Mouse (Mus musculus) hindbrain, postnatal 0 days (tissue): Measurements from ENCODE around the gene Nsf. TPM values are rescaled to one million over a fixed set of nuclear protein-coding genes. Genes with fewer than 3 reads are reported as not detected.
A peak's percentile ranks its signal among the peaks of the same experiment; 100 is the strongest.

ENCODE experiments used
- ATAC-seq: fragments of 200-750 bp; cut with Nextera tagmentation; 2 replicates; pipeline ENCODE4 v1.8.0; 2017; ENCODE audit warnings: mild to moderate bottlenecking, moderate TSS enrichment, moderate library complexity
- DNase-seq: peaks from one replicate; pipeline ENCODE4 v3.0.0-alpha.2; 2015; ENCODE audit warnings: low spot score
- H3K27ac ChIP-seq: fragments of 300-500 bp; sonication (generic); 2 replicates; pipeline ENCODE4 v1.5.1; 2014; ENCODE audit warnings: mild to moderate bottlenecking
- H3K27me3 ChIP-seq: fragments of 300-500 bp; sonication (generic); 2 replicates; pipeline ENCODE4 v1.6.1; 2014; ENCODE audit warnings: low read length, mixed read lengths; ENCODE audit not compliant: insufficient read depth
- H3K36me3 ChIP-seq: fragments of 300-500 bp; sonication (generic); 2 replicates; pipeline ENCODE4 v1.6.1; 2014; ENCODE audit warnings: low read length, mixed read lengths; ENCODE audit not compliant: insufficient read depth
- H3K4me1 ChIP-seq: fragments of 300-500 bp; sonication (generic); 2 replicates; pipeline ENCODE4 v1.6.1; 2014; ENCODE audit warnings: antibody characterized with exemption, low read length, mixed read lengths; ENCODE audit not compliant: insufficient read depth
- H3K4me2 ChIP-seq: fragments of 300-500 bp; sonication (generic); 2 replicates; pipeline ENCODE4 v1.6.1; 2014; ENCODE audit warnings: low read depth, mild to moderate bottlenecking, low read length, moderate library complexity, mixed read lengths
- H3K4me3 ChIP-seq: fragments of 300-500 bp; sonication (generic); 2 replicates; pipeline ENCODE4 v1.5.1; 2014; ENCODE audit warnings: low read length
- H3K9ac ChIP-seq: fragments of 300-500 bp; sonication (generic); replicated peaks from 2 replicates; pipeline ENCODE4 v1.6.1; 2014; ENCODE audit warnings: mild to moderate bottlenecking, low read length, moderate library complexity, mixed read lengths
- H3K9me3 ChIP-seq: fragments of 300-500 bp; sonication (generic); 2 replicates; pipeline ENCODE4 v1.6.1; 2016; ENCODE audit warnings: low read length, mixed read lengths
- CTCF ChIP-seq: IDR thresholded peaks from 2 replicates; pipeline ENCODE4 v1.5.1; 2016; ENCODE audit warnings: antibody characterized with exemption, control low read depth, low read depth
- WGBS: fragments of 180-500 bp; shearing (Covaris S2); extraction: QIAGEN DNeasy Blood & Tissue Kit; methylation state at CpG from one replicate; pipeline ENCODE4 v1.1.7; 2014; 5-methylcytosine and 5-hydroxymethylcytosine counted together
- polyA plus RNA-seq: library from polyadenylated mRNA; unstranded; fragments of >200 nt; fragmentation: Nextera tagmentation; extraction: Ambion mirVana; gene quantifications from 2 replicates; pipeline ENCODE4 v1.2.1, GENCODE M21; 2015
- total RNA-seq: library from RNA; depleted of rRNA; stranded (reverse); fragments of >200 nt; gene quantifications from 2 replicates; pipeline ENCODE4 v1.2.3, GENCODE M21; 2014

Gene Nsf
- total and polyA plus RNA-seq, 2 experiments from 2014 or later, result 143 to 230 TPM

DNA sequence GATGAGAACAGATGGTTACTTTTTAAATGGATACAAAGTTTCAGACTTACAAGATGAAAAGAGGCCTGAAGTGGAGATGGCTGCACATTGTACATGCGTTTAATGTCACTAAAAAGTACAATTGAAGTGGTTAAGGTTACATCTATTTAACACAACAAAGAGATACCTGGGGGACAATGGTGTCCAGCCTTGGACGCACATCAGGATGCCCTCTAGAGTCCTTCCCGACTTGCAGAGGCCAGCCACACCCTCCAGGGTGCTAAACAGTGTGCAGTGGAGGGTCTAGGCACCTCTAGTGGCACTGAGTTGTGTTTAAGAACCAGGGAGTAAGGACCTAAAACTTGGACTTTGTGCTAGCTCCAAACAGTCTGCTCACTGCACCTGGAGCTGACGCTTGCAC, 89.4 kb downstream of the Nsf start:
- Histone ChIP-seq H3K9me3 (no peaks in the 10 kb centered on the region), H3K27me3 (no peaks in the 10 kb centered on the region), H3K4me3 (no peak overlapping the region), H3K4me2 (no peak overlapping the region), H3K36me3 (peaks cover 20% of the 10 kb centered on the region; the same call in 1 of the 2 replicates), H3K27ac (no peak overlapping the region), H3K4me1 (no peaks in the 10 kb centered on the region), H3K9ac (no peak overlapping the region)
- DNase-seq, result no peak
- TF ChIP-seq CTCF, result no peak
- ATAC-seq, result no peak
- 77% methylated on average over 4 of the region's 4 CpGs for WGBS

DNA sequence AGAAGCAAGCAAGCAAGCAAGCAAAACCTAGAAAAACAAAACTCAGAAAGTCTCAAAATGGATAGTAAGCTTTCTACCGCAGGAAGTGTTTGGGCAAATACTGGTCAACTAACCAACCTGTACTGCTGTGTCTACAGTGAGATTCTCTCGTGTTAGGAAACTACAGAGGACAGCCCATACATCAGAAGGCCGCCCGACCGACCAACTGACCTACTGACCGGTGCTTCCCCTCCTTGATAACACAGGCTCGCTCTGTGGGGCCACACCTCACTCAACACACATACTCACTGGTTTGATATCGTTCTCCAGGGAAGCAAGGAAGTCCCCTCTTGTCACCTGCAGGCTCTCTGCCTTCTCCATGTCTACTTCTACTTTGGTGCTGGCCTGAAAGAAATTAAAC, 90.9 kb downstream of the Nsf start:
- Histone ChIP-seq H3K4me1 (no peaks in the 10 kb centered on the region), H3K27me3 (no peaks in the 10 kb centered on the region), H3K27ac (no peak overlapping the region), H3K4me3 (no peak overlapping the region), H3K9ac (no peak overlapping the region), H3K9me3 (no peaks in the 10 kb centered on the region), H3K4me2 (no peak overlapping the region), H3K36me3 (peaks cover 30% of the 10 kb centered on the region; the same call in 1 of the 2 replicates)
- no peak for DNase-seq
- 95% methylated on average over 8 of the region's 8 CpGs for WGBS
- TF ChIP-seq CTCF, result no peak
- ATAC-seq, result no peak

DNA sequence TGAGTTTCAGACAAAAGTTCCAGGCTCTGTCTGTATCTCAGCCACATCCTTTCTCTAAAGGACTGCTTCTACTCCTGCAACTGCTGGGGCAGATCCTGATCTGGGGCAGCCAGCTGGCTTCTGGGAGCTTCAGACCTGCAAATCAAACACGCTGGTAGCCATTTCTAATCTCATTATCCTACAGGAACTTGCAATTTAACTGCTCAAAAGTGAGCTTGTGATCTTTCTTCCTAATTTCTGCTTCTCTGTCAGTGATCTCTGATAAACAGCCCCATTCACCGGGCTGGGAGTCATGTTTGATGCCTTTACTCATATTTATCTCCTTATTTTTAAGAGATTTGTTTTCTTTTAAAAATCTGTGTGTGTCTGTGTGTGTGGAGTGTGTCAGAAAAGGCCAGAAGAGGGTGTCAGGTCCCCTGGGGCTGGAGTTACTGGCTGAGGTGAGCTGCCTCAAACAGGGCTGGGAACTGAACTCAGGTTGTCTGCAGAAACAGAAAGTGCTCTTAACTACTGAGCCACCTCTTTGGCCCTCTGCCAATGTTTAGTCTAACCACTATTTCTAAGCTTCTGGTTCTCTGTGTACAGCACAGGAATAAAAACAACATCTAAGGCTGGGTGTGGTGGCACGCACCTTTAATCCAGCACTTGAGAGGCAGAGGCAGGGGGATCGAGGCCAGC, 93.8 kb downstream of the Nsf start:
- Histone ChIP-seq H3K27ac (no peak overlapping the region), H3K4me3 (no peak overlapping the region), H3K36me3 (peaks cover 40% of the 10 kb centered on the region; the same call in 1 of the 2 replicates), H3K4me2 (no peak overlapping the region), H3K27me3 (no peaks in the 10 kb centered on the region), H3K9ac (no peak overlapping the region), H3K4me1 (no peaks in the 10 kb centered on the region), H3K9me3 (no peaks in the 10 kb centered on the region)
- no peak for TF ChIP-seq CTCF
- DNase-seq (peak; percentile 9), ATAC-seq (no peak)
- 83% methylated on average over 4 of the region's 4 CpGs for WGBS

DNA sequence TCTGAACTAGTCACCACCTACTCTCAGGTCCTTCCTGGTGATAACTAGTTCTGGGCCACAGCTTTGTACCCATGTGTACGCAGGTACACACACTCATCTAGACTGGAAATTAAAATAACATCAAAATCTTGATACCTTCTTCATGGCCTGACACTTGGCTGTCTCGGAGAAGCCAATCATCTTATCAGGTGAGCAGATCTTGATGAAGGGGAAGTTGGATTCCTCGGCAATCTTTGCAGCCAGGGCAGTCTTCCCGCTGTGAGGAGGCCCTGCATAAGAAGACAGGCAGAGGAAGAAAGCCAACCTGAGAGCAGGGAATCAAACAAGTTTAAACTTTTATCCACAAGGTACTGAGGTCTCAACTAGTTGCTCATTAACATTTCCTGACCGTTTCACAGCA, 95.1 kb downstream of the Nsf start:
- Histone ChIP-seq H3K27me3 (no peaks in the 10 kb centered on the region), H3K9ac (no peak overlapping the region), H3K36me3 (peaks cover 40% of the 10 kb centered on the region), H3K27ac (no peak overlapping the region), H3K9me3 (no peaks in the 10 kb centered on the region), H3K4me1 (no peaks in the 10 kb centered on the region), H3K4me2 (no peak overlapping the region), H3K4me3 (no peak overlapping the region)
- DNase-seq (no peak), ATAC-seq (no peak)
- no peak for TF ChIP-seq CTCF
- 58% methylated on average over 5 of the region's 5 CpGs for WGBS

DNA sequence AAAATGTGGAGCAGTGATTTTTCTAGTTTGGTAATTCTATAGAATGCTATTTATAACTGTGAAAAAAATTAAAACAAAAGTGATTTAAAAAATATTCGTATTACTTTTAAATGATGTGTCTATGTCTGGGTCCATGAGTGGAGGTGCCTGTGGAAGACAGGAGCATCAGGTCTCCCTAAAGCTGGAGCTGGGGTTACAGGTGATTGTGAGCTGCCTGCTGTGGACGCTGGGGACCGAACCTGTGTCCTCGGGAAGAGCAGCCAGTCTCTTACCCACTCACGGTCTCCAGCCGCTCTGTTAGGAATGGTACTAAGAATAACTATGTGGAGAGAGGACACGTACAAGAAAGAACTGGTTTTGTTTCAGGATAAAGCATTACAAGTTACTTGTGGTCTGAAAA, 97.2 kb downstream of the Nsf start:
- Histone ChIP-seq H3K4me3 (no peak overlapping the region), H3K9ac (no peak overlapping the region), H3K27me3 (no peaks in the 10 kb centered on the region), H3K4me1 (no peaks in the 10 kb centered on the region), H3K36me3 (peaks cover 40% of the 10 kb centered on the region), H3K9me3 (no peaks in the 10 kb centered on the region), H3K27ac (no peak overlapping the region), H3K4me2 (no peak overlapping the region)
- no peak for TF ChIP-seq CTCF
- no peak for ATAC-seq
- no peak for DNase-seq
- 94% methylated on average over 7 of the region's 7 CpGs for WGBS

DNA sequence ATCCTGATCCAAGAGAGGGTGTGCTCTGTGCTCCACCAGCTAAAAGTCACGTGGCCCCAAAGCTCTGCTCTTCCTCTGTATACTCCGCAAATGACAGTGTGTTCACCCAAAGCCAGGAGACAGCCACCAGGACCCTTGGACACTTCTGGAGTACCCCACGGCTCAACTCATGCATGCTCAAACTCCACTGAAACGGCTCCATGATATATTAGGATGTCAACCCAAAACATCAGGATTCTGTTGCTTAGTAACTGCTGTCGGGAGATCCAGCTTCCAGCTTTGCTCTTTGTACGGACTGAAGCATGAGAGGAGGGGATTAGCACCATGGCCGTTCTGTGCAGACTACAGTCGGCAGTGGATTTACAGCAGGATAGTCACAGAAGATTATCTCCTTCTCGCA, 99.6 kb downstream of the Nsf start:
- ATAC-seq (peak; percentile 66; the same call in 1 of the 2 replicates), DNase-seq (peak; percentile 49)
- Histone ChIP-seq H3K9me3 (no peaks in the 10 kb centered on the region), H3K4me3 (no peak overlapping the region), H3K4me1 (no peaks in the 10 kb centered on the region), H3K27me3 (no peaks in the 10 kb centered on the region), H3K36me3 (peaks cover 31% of the 10 kb centered on the region), H3K9ac (no peak overlapping the region), H3K4me2 (no peak overlapping the region; the same call in 1 of the 2 replicates), H3K27ac (peak overlapping the region; percentile 36; the same call in 1 of the 2 replicates)
- TF ChIP-seq CTCF, result no peak
- WGBS, result 26% methylated on average over 9 of the region's 9 CpGs

DNA sequence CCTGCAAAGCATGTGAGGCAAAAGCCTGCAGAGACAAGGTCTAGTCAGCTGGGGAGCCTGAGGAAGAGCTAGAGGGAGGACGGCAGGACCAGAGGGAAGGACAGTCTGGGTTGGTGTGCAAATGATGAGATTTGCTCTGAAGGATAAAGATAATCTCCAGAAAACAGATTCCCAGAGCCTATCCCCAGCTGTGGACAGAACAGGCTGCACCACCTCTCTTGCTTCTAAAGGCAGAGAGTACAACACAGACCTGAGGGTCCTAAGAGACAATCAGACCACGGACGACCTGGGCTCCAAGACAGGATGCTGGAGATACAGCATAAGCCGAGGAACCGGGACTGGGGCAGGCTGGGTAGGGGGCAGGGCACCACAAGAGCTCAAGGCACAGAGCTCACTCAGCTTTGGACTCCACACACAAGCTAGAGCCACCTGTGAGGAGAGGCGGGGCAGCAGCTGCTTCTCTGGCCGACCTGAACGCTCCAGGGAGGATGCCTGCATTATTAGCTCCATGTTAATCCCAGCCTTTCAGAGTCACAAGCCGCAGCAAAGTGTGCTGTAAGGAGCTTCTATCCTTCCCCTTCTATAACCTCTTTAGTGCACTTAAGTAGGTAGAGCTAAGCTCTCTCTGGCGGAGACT, 100.5 kb downstream of the Nsf start:
- 33% methylated on average over 10 of the region's 10 CpGs for WGBS
- Histone ChIP-seq H3K27ac (peak overlapping the region; percentile 26; the same call in 1 of the 2 replicates), H3K27me3 (no peaks in the 10 kb centered on the region), H3K4me3 (no peak overlapping the region), H3K9ac (no peak overlapping the region), H3K4me1 (no peaks in the 10 kb centered on the region), H3K4me2 (no peak overlapping the region), H3K9me3 (no peaks in the 10 kb centered on the region), H3K36me3 (peaks cover 28% of the 10 kb centered on the region)
- TF ChIP-seq CTCF, result no peak
- no peak for ATAC-seq
- DNase-seq, result peak; percentile 8
